Mouse (Mus musculus) embryonic facial prominence, embryonic 10.5 days (tissue): ENCODE data around the gene Ghrl. TPM values are rescaled to one million over a fixed set of nuclear protein-coding genes. Genes with fewer than 3 reads are reported as not detected.
"Not testable (repeated sequence)": the region's sequence is repeated elsewhere in the genome, so short reads cannot be mapped to it uniquely, and the experiment has no call there.

Experiments
- DNase-seq: peaks from one replicate; pipeline ENCODE4 v3.0.0-alpha.2; 2017; ENCODE audit warnings: low spot score
- H3K27ac ChIP-seq: fragments of 300-500 bp; sonication (generic); replicated peaks from 2 replicates; pipeline ENCODE4 v1.5.1; 2016; ENCODE audit warnings: mild to moderate bottlenecking
- H3K27me3 ChIP-seq: fragments of 300-500 bp; sonication (generic); replicated peaks from 2 replicates; pipeline ENCODE4 v1.6.1; 2016; ENCODE audit warnings: low read depth, mild to moderate bottlenecking; ENCODE audit not compliant: poor library complexity, severe bottlenecking
- H3K36me3 ChIP-seq: fragments of 300-500 bp; sonication (generic); replicated peaks from 2 replicates; pipeline ENCODE4 v1.6.1; 2016; ENCODE audit warnings: mild to moderate bottlenecking, moderate library complexity
- H3K4me1 ChIP-seq: fragments of 300-500 bp; sonication (generic); 2 replicates; pipeline ENCODE4 v1.6.1; 2016
- H3K4me3 ChIP-seq: fragments of 300-500 bp; sonication (generic); 2 replicates; pipeline ENCODE4 v1.5.1; 2016; ENCODE audit warnings: mild to moderate bottlenecking, moderate library complexity
- H3K9me3 ChIP-seq: fragments of 300-500 bp; sonication (generic); 2 replicates; pipeline ENCODE4 v1.6.1; 2016; ENCODE audit warnings: mild to moderate bottlenecking
- WGBS: fragments of 180-500 bp; shearing (Covaris S2); methylation state at CpG from one replicate; pipeline ENCODE4 v1.1.7; 2016; 5-methylcytosine and 5-hydroxymethylcytosine counted together
- polyA plus RNA-seq: library from polyadenylated mRNA; unstranded; fragments of >200 nt; fragmentation: Nextera tagmentation; extraction: Ambion mirVana; gene quantifications from 2 replicates; pipeline ENCODE4 v1.2.1, GENCODE M21; 2016

Ghrl gene
- polyA plus RNA-seq, 1 experiment from 2014 or later = not detected

- Histone ChIP-seq H3K9me3 (no peaks in the 10 kb centered on the region), H3K36me3 (peaks cover 100% of the 10 kb centered on the region), H3K27ac (no peak overlapping the region), H3K4me1 (no peaks in the 10 kb centered on the region), H3K27me3 (no peaks in the 10 kb centered on the region), H3K4me3 (no peak overlapping the region)
- WGBS = 96% methylated on average over 3 of the region's 3 CpGs
- DNase-seq = no peak
These were observed 11.6 kb upstream of the Ghrl start for GRCm38 (mm10) chr6:113731296-113731695.

DNA sequence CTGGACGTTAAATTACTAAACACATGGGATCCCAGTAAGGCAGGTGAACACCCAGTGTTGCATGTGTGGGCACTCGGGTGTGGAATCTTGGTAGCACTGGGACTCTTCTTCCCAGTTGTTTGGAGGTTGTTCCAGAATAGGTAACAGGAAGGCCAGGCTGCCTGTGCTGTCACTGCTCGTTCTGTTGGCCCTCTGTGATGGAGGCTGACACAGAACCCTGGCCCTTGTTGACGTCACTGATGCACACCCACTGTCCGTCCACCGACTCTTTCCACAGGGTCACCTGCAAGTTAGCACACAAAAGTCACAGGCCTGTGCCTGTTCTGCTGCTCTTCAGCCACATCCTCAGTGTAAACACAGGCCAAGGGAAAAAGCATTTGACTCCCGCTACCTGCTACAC lies 8.5 kb upstream of the Ghrl start:
- Histone ChIP-seq H3K4me1 (no peaks in the 10 kb centered on the region), H3K27me3 (no peaks in the 10 kb centered on the region), H3K36me3 (peaks cover 97% of the 10 kb centered on the region), H3K4me3 (no peak overlapping the region), H3K27ac (no peak overlapping the region), H3K9me3 (no peaks in the 10 kb centered on the region)
- WGBS = 86% methylated on average over 7 of the region's 7 CpGs
- no peak for DNase-seq

DNA sequence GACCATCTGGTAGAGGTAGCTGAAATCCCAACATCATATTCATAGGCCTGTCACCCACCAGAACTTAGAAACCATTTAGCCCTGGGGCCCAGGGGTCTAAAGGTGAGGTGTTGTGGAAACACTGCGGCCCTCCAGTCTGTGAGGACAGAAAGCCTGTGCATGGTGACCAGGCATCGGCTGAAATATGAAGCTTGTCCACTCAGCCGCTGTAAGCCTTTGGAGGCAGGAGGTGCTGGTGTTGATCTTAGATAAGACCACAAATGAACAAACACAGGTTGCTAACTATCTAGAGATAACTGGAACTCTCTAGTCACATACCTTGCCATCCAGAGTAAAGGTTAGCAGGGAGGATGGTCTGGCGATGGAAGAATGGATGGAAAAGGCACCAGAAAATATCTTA lies 1.4 kb upstream of the Ghrl start:
- Histone ChIP-seq H3K27me3 (no peaks in the 10 kb centered on the region), H3K27ac (no peak overlapping the region), H3K36me3 (peaks cover 96% of the 10 kb centered on the region), H3K4me1 (no peaks in the 10 kb centered on the region), H3K9me3 (no peaks in the 10 kb centered on the region), H3K4me3 (no peak overlapping the region)
- no peak for DNase-seq
- WGBS = 91% methylated on average over 4 of the region's 4 CpGs

DNA sequence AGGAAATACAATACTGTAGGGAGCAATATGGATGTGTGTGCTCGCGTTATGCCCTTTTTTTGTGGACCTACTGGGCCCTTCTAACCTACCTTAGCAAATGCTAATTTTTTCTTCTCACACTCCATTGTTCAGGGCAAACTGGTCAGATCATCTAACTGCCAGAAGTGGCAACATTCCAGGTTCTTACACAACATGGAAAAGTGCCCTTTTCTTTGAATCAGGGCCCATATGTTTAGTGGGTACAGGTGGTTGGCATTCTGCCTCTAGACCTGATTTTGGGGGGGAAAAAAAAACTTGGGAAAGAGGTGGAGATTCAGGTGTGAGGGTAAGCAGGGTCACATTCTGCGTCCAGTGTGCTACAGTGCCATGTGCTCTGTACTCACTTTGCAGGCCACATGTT lies 2.1 kb downstream of the Ghrl start:
- Histone ChIP-seq H3K4me1 (no peaks in the 10 kb centered on the region), H3K9me3 (no peaks in the 10 kb centered on the region), H3K4me3 (no peak overlapping the region), H3K36me3 (peaks cover 97% of the 10 kb centered on the region), H3K27me3 (no peaks in the 10 kb centered on the region), H3K27ac (no peak overlapping the region)
- 86% methylated on average over 3 of the region's 3 CpGs for WGBS
- DNase-seq = no peak

- 79% methylated on average over 1 of the region's 1 CpGs for WGBS
- no peaks in the 10 kb centered on the region for H3K9me3 ChIP-seq
- no peaks in the 10 kb centered on the region for H3K4me1 ChIP-seq
- H3K27ac ChIP-seq = no peak overlapping the region
- H3K27me3 ChIP-seq = no peaks in the 10 kb centered on the region
- peaks cover 98% of the 10 kb centered on the region for H3K36me3 ChIP-seq
- DNase-seq = no peak
- H3K4me3 ChIP-seq = no peak overlapping the region
These were observed 4.9 kb downstream of the Ghrl start for GRCm38 (mm10) chr6:113714797-113715196.

GRCm38 (mm10) chr6:113714276-113714675 lies 5.4 kb downstream of the Ghrl start:
- Histone ChIP-seq H3K27ac (no peak overlapping the region), H3K27me3 (no peaks in the 10 kb centered on the region), H3K4me1 (no peaks in the 10 kb centered on the region), H3K9me3 (no peaks in the 10 kb centered on the region), H3K4me3 (no peak overlapping the region), H3K36me3 (peaks cover 98% of the 10 kb centered on the region)
- no peak for DNase-seq
- 92% methylated on average over 2 of the region's 2 CpGs for WGBS

DNA sequence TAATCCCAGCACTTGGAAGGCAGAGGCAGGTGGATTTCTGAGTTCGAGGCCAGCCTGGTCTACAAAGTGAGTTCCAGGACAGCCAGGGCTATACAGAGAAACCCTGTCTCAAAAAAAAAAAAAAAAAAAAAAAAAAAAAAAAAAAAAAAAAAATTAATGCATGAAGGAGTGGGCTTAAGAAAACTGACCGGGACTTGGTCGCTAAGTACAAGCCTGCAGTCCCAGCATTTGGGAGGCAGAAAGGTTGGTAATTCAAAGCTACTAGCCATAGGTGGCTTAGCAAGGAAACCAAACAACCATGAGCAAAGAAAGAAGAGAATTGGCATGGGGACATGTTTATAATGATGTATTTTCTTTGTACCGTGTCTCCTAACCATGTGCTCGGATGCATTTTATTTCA lies 6.3 kb downstream of the Ghrl start:
- not testable (repeated sequence) for H3K27me3 ChIP-seq, DNase-seq, H3K27ac ChIP-seq, H3K4me1 ChIP-seq, H3K4me3 ChIP-seq, H3K9me3 ChIP-seq
- H3K36me3 ChIP-seq = peaks cover 98% of the 10 kb centered on the region
- 94% methylated on average over 5 of the region's 5 CpGs for WGBS

GRCm38 (mm10) chr6:113712718-113713117 lies 7.0 kb downstream of the Ghrl start:
- DNase-seq = no peak
- Histone ChIP-seq H3K27ac (no peak overlapping the region), H3K4me1 (no peaks in the 10 kb centered on the region), H3K36me3 (peaks cover 98% of the 10 kb centered on the region), H3K9me3 (no peaks in the 10 kb centered on the region), H3K27me3 (no peaks in the 10 kb centered on the region), H3K4me3 (no peak overlapping the region)
- 89% methylated on average over 3 of the region's 3 CpGs for WGBS

DNA sequence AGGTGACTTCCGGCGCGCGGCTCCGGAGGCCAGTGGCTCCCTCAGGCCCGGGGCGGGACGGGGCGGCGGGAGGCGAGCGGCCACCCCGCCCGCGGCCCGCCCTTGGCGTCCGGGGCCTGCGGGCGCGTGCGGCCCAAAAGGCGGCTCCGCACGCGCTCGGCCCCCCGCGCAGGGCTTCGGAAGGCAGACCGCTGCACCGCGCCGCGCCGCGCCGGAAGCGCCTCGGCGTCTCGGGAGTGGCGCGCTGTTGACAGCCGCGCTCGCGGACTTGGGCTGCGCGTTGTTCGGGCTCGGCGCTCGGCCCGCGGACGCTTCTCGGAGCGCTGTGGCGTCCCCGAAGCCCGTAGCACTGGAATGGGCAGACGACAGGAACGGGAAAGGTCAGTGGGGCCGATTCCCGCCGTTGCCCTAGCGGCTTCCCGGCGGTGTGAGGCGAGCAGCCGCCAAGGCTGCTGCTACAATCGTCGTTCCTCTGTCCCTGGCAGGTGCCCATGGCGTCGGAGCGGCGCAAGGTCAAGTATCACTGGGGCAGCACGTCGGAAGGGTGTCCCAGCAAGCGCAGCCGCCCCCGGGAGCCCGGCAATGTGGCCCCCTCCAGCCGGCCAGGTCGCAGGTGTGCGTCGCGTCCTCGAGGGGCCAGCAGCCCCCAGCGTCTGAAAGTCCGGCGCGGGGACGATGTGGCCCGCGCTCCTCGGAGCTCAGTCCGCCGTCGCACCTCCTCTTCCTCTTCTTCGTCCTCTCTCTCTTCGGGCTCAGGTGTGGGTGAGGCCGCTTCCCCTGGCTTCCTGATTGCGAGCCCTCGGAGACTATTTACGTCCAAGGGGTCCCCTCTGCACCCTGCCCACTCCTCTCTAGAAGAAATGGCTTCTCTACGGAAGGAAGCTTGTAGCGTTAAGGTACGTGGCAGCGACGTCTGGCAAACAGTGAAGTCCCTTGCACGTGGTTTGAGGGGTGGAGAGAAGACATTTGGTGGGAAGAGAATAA lies 22.2 kb downstream of the Ghrl start:
- Histone ChIP-seq H3K4me3 (peak overlapping the region; percentile 97), H3K27me3 (no peaks in the 10 kb centered on the region), H3K36me3 (peaks cover 41% of the 10 kb centered on the region), H3K27ac (peak overlapping the region; percentile 90), H3K4me1 (peaks cover 32% of the 10 kb centered on the region), H3K9me3 (no peaks in the 10 kb centered on the region)
- peak; percentile 29 for DNase-seq
- under 1% methylated on average over 111 of the region's 113 CpGs for WGBS

GRCm38 (mm10) chr6:113696582-113697221 lies 23.0 kb downstream of the Ghrl start, which contains the start of gene Tatdn2:
Tatdn2 (plus strand) TSS chr6:113697050.
- peak within 1 kb of the TSS; percentile 90 for H3K27ac ChIP-seq
- H3K27me3 ChIP-seq = no peaks in the 10 kb centered on the region
- H3K36me3 ChIP-seq = peaks cover 33% of the 10 kb centered on the region
- H3K9me3 ChIP-seq = no peaks in the 10 kb centered on the region
- peak; percentile 97 for DNase-seq
- under 1% methylated on average over 58 of the region's 58 CpGs for WGBS
- peak within 1 kb of the TSS; percentile 97 for H3K4me3 ChIP-seq
- H3K4me1 ChIP-seq = peaks cover 35% of the 10 kb centered on the region

- no peak for DNase-seq
- peak overlapping the region; percentile 97 for H3K4me3 ChIP-seq
- H3K27me3 ChIP-seq = no peaks in the 10 kb centered on the region
- H3K27ac ChIP-seq = peak overlapping the region; percentile 90
- H3K4me1 ChIP-seq = peaks cover 38% of the 10 kb centered on the region
- H3K36me3 ChIP-seq = peaks cover 24% of the 10 kb centered on the region
- 73% methylated on average over 4 of the region's 4 CpGs for WGBS
- H3K9me3 ChIP-seq = no peaks in the 10 kb centered on the region
These were observed 23.8 kb downstream of the Ghrl start for GRCm38 (mm10) chr6:113695766-113696355.

- no peak overlapping the region for H3K4me3 ChIP-seq
- H3K4me1 ChIP-seq = peaks cover 45% of the 10 kb centered on the region
- no peak overlapping the region for H3K27ac ChIP-seq
- peaks cover 18% of the 10 kb centered on the region for H3K36me3 ChIP-seq
- H3K9me3 ChIP-seq = no peaks in the 10 kb centered on the region
- DNase-seq = no peak
- no peaks in the 10 kb centered on the region for H3K27me3 ChIP-seq
- 87% methylated on average over 1 of the region's 1 CpGs for whole genome bisulfite sequencing
These were observed 24.5 kb downstream of the Ghrl start for GRCm38 (mm10) chr6:113695203-113695602.
